Mouse (Mus musculus) T-helper 1 cell (primary cell): ENCODE results near the gene Slc4a3.

ENCODE experiments used
- in situ Hi-C: fragments of 300-600 bp; cut with MboI, MseI; formaldehyde crosslinking; loops from one replicate; pipeline ENCODE4 v1.15.1; 2025; ENCODE audit warnings: high pct_unique_total_duplicates

Gene Slc4a3

DNA sequence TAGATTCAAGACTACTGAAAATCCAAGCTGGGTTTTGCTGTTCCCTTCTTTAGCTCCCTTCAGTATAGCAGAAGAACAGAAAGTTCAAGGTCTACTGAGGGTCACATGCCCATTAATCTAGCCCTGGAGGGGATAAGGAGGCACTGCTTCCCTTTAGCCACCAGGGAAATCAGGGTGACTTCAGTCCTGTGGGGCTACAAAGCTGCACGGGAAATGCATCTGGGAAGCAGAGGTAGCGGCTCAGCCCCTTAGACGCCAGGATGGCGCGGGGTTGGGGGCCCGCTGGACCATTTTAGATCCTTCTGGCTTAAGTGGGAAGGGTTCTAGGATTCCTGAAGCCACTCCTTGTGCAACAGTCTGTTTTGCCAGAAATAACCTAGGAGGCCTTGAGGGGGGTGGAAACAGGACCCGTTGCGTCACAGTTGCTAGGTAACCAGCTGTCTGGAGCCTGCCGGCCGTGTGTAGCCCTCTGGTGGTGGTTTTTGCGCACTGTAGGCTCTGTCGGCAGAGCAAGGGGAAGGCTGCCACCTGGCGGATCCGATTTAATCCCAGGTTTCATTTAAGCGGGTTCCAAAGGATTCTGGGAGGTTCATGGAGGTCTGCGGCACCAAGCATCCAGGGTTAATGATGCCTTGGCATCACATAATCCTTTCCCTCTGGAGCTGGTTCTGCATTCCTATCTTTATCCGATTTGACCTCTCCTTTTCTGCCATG, 13.3 kb downstream of the Slc4a3 start:
- in situ Hi-C loops = loop anchor here (5.0 kb wide), 1 partner anchor 77 kb away; no protein-coding TSS in a partner anchor

DNA sequence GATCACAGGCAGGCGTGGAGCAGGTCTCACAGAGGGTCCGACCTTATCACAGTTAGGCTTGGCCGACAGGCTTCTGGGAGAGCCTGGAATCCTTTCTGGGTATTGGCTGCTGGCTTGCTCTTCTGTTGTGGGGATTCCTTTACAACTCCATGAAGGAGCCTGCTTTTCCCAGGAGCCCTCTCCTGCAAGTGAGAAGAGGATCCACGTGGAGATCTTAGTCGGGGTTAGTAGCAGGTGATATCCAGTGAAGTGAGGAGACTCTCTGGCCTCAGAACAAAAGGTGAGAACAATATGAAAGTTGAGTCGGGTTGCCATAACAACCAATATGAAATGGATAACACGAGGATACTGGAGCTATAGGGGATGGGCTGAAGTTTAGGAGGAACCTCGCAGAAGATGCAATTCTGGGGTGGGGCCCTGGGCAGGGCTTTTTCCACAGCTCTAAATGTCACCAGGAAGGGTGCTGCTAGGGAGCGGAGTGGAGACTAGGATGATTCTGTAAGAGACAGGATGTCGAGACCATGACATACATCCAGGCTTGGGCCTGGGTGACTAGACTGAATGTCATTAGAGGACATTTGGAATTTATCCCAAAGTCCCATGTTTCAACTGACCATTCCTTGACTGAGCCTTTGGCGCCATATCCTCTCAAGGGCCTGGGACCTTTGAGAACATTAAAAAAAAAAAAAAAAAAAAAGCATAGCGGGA, 14.3 kb downstream of the Slc4a3 start:
- in situ Hi-C loops = no loop called here

DNA sequence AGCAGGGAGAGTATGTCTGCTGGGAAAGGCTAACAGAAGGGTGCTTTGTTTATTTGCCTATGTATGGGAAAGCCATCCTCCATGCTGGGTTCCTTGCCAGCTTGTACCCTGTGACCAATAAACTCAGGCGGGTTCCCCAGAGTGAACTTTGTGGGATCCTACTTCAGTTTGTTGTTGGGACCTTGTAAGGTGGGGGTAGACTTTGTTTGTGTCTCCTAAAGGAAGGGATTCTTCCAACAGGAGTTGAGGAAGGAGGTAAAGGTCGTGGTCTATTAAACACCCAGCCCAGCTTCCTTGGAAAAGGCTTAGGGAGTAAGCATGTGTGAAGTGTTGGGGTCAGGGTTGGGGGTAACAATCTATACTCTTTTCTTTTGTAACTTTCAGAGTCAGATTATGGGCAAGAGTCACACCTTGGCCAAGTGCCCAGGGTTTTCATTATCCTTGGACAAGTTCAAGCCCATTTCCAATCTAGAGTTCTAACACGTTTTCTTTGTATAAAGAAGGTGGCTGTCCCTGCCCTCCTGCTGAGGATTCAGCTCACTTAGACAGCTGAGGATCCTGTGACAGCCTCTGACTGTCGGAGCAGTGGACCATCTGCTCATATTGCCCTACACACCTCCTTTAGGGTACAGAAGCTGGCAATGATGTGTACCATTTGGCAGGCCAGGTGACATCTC, 15.3 kb downstream of the Slc4a3 start:
- in situ Hi-C loops = no loop called here

DNA sequence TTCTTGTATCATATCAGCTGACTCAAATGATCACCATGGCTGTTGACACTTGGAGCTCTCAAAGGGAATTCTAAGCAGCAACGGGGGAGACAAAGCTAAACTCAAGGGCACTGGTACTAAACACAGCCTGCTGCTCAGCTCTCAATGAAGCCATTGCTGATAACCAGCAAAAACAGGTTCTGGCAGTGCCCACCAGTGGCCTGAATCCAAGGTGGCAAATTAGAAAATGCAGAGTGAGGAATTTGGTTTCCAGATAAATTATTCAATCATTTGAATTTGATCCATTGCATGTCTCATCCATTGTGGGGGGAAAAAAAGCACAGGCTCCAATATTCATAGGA, 15.8 kb downstream of the Slc4a3 start:
- in situ Hi-C loops = no loop called here

DNA sequence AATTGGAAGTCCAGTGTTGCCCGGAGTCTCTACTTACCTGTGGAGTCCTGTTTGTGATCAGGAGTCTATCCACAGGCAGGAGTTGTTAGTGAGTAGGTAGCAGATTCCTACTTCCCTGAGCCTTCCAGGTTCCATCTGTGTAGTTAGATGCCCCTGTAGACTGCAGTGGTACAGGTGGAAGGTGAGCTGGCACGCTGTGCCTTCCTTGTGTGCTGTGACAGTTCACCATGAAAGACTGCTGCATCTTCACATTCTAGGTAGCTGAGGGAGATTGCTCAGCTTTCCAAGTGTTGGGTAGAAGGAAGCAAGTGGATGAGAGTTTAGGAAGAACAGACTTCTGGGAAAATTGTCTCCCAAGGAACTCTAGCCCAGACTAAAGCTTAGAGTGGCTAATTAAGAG, 18.0 kb downstream of the Slc4a3 start:
- in situ Hi-C loops = no loop called here

GRCm38 (mm10) chr1:75564916-75565315, 18.9 kb downstream of the Slc4a3 start:
- in situ Hi-C loops = no loop called here

GRCm38 (mm10) chr1:75565616-75566015, 19.6 kb downstream of the Slc4a3 start:
- in situ Hi-C loops = no loop called here

DNA sequence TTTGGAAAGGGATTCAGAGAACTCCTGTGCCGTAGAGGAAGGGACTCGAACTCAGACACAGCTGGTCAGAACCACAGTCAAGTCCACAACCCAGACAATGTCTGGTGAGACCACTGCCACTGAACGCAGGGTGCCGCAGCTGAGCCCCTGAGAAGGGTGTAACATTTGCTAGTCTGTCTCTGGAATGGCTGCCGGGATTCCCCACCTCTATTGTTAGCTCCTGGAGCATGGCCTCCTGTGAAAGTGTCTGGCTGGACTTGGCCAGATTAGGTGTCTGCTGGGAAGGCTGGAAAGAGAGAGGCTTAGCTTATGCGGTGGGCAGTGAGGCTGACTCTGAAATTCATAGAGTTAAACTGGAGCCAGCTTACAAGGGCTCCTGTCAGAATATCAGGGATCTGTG, 24.3 kb downstream of the Slc4a3 start:
- in situ Hi-C loops = no loop called here

- in situ Hi-C loops = no loop called here
Observed at GRCm38 (mm10) chr1:75572776-75573175, 26.7 kb downstream of the Slc4a3 start.

DNA sequence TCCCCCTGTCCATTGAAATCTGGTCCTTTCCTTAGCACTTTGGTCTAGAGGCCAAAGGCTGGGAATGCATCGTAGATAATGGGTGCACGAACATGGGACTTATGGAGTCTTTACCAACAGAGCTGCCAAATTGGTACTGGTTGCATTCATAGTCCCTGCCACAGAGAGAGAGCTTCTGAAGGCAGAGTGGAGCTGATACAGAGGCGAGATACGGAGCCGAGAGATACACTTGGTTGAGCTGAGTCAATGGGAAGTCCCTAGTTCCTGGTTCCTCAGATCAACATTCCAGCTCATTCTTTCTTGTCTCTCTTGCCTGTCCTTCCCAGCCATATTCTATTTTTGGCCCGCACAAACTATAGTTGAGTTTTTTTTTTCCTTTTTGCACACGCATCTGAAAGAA, 27.6 kb downstream of the Slc4a3 start:
- in situ Hi-C loops = no loop called here

- in situ Hi-C loops = no loop called here
Observed at GRCm38 (mm10) chr1:75574476-75575310, 28.6 kb downstream of the Slc4a3 start.

- in situ Hi-C loops = no loop called here
Observed at GRCm38 (mm10) chr1:75581936-75582624, 36.0 kb downstream of the Slc4a3 start.

- in situ Hi-C loops = no loop called here
Observed at GRCm38 (mm10) chr1:75582625-75582956, 36.5 kb downstream of the Slc4a3 start.

- in situ Hi-C loops = no loop called here
Observed at GRCm38 (mm10) chr1:75583034-75583433, 37.0 kb downstream of the Slc4a3 start.

- in situ Hi-C loops = no loop called here
Observed at GRCm38 (mm10) chr1:75586791-75587190, 40.7 kb downstream of the Slc4a3 start.

- in situ Hi-C loops = no loop called here
Observed at GRCm38 (mm10) chr1:75587738-75588719, 42.0 kb downstream of the Slc4a3 start.

DNA sequence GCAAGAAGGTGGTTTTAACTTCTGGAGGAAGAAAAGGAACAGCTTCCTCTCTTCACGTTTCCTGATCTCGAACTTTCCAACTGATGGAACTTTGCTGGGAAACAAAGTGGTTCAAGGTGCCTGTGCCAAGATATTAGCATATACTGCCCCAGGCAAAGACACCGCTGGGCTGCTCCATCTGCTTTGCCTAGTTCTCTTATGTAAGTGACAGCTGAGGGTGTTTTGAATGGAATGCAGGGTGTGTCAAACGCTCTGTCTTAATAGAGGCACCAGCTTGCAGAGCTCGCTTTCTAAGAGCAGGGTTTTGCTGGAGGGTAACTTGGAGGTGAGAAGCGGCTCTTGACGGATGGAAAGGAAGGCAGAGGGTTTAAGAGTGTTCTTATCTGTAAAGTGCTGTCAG, 42.8 kb downstream of the Slc4a3 start:
- in situ Hi-C loops = no loop called here

GRCm38 (mm10) chr1:75589983-75590382, 43.9 kb downstream of the Slc4a3 start:
- in situ Hi-C loops = no loop called here

- in situ Hi-C loops = no loop called here
Observed at GRCm38 (mm10) chr1:75593956-75594355, 47.9 kb downstream of the Slc4a3 start.

DNA sequence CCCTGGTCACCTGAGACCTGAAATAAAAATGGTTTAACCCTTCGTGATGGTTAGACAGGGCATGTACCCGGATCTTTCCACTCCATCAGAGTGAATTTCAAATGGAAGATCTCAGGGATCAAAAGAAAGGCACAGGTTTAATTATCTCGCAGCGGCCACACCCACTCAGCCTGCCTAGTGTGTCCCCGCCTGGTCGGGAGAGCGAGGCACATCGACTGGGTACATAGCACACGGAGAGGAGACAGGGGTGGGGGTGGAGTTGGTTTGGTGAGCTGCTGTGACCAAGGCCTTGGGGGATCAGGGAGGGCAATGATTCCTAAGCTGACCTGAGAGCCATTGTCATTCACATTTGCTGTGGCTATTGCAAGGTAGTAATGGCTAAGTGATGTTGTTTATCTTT, 48.8 kb downstream of the Slc4a3 start:
- in situ Hi-C loops = no loop called here
